Mouse (Mus musculus) thymus, postnatal 4 days (tissue): ENCODE data around the gene Ntrk2.

Experiments used
- DNase-seq: peaks from one replicate; pipeline ENCODE4 v3.0.0; 2021

Ntrk2 gene

GRCm38 (mm10) chr13:58806397-58806892 lies at the start of gene Ntrk2:
Gene Ntrk2, plus strand, starts transcription at chr13:58806569.
- DNase-seq, result peak; percentile 73

GRCm38 (mm10) chr13:58761003-58761630 lies 45.3 kb upstream of the Ntrk2 start:
- DNase-seq, result no peak

- no peak for DNase-seq
Measured at GRCm38 (mm10) chr13:58768258-58768657, 38.1 kb upstream of the Ntrk2 start.

GRCm38 (mm10) chr13:58769438-58769837 lies 36.9 kb upstream of the Ntrk2 start:
- no peak for DNase-seq

- no peak for DNase-seq
Measured at GRCm38 (mm10) chr13:58779261-58779660, 27.1 kb upstream of the Ntrk2 start.

GRCm38 (mm10) chr13:58786476-58786875 lies 19.9 kb upstream of the Ntrk2 start:
- peak; percentile 19 for DNase-seq

- no peak for DNase-seq
Measured at GRCm38 (mm10) chr13:58790741-58791140, 15.6 kb upstream of the Ntrk2 start.

GRCm38 (mm10) chr13:58797386-58797785 lies 9.0 kb upstream of the Ntrk2 start:
- DNase-seq, result no peak

- no peak for DNase-seq
Measured at GRCm38 (mm10) chr13:58801291-58801690, 5.1 kb upstream of the Ntrk2 start.

- DNase-seq, result peak; percentile 16
Measured at GRCm38 (mm10) chr13:58803882-58804281, 2.5 kb upstream of the Ntrk2 start.

GRCm38 (mm10) chr13:58805833-58806232 lies 536 bp upstream of the Ntrk2 start:
- no peak for DNase-seq

GRCm38 (mm10) chr13:58806896-58807628 lies 693 bp downstream of the Ntrk2 start:
- DNase-seq, result no peak

- DNase-seq, result peak; percentile 7
Measured at GRCm38 (mm10) chr13:58807629-58808363, 1.4 kb downstream of the Ntrk2 start.

- DNase-seq, result no peak
Measured at GRCm38 (mm10) chr13:58808381-58808821, 2.0 kb downstream of the Ntrk2 start.

- no peak for DNase-seq
Measured at GRCm38 (mm10) chr13:58809930-58810329, 3.6 kb downstream of the Ntrk2 start.

- no peak for DNase-seq
Measured at GRCm38 (mm10) chr13:58824752-58825151, 18.4 kb downstream of the Ntrk2 start.

- no peak for DNase-seq
Measured at GRCm38 (mm10) chr13:58826356-58827197, 20.2 kb downstream of the Ntrk2 start.

- no peak for DNase-seq
Measured at GRCm38 (mm10) chr13:58831999-58832398, 25.6 kb downstream of the Ntrk2 start.

GRCm38 (mm10) chr13:58834726-58835125 lies 28.4 kb downstream of the Ntrk2 start:
- no peak for DNase-seq

- no peak for DNase-seq
Measured at GRCm38 (mm10) chr13:58836891-58837290, 30.5 kb downstream of the Ntrk2 start.

- DNase-seq, result no peak
Measured at GRCm38 (mm10) chr13:58838110-58838509, 31.7 kb downstream of the Ntrk2 start.

- DNase-seq, result no peak
Measured at GRCm38 (mm10) chr13:58840731-58841359, 34.5 kb downstream of the Ntrk2 start.
